Mouse (Mus musculus) MEL (cell line): ENCODE measurements at regions not wholly inside any gene's neighbourhood (a gene's known extent, or its start where the extent isn't known, plus 50 kb on each side); places are given as distances from the start of the nearest gene placed in this dataset.

Experiments
- BHLHE40 ChIP-seq: IDR thresholded peaks from 2 replicates; pipeline ENCODE4 v1.6.1; 2012; ENCODE audit warnings: low read depth, mild to moderate bottlenecking, inconsistent platforms, low read length, improper control_type of control experiment, borderline replicate concordance
- CTCF ChIP-seq, 3 experiments: IDR thresholded peaks in 2 of 3; conservative IDR thresholded peaks in 1 of 3; 2 replicates each; pipeline ENCODE4 v1.5.1; 2011 to 2012; ENCODE audit warnings: low read length in 3 of 3, low read depth in 2 of 3, mild to moderate bottlenecking in 2 of 3, improper control_type of control experiment in 1 of 3, inconsistent platforms in 1 of 3, mixed read lengths in 1 of 3, moderate library complexity in 1 of 3; ENCODE audit not compliant: control insufficient read depth in 1 of 3, insufficient read depth in 1 of 3, poor library complexity in 1 of 3, severe bottlenecking in 1 of 3
- EP300 ChIP-seq, 2 experiments: IDR thresholded peaks; 2 replicates each; pipeline ENCODE4 v1.6.1; 2011; ENCODE audit warnings: improper control_type of control experiment in 2 of 2, low read length in 2 of 2, low read depth in 1 of 2, mild to moderate bottlenecking in 1 of 2
- HCFC1 ChIP-seq: IDR thresholded peaks from 2 replicates; pipeline ENCODE4 v1.6.1; 2012; ENCODE audit warnings: low read depth, mild to moderate bottlenecking, inconsistent platforms, low read length, improper control_type of control experiment, moderate library complexity
- MAFK ChIP-seq: IDR thresholded peaks from 2 replicates; pipeline ENCODE4 v1.6.1; 2011; ENCODE audit warnings: low read depth, mild to moderate bottlenecking, low read length, improper control_type of control experiment, borderline replicate concordance
- MAX ChIP-seq: IDR thresholded peaks from 2 replicates; pipeline ENCODE4 v1.6.1; 2011; ENCODE audit warnings: low read length, improper control_type of control experiment
- MAZ ChIP-seq: IDR thresholded peaks from 2 replicates; pipeline ENCODE4 v1.6.1; 2012; ENCODE audit warnings: low read depth, mild to moderate bottlenecking, inconsistent platforms, low read length, improper control_type of control experiment
- NELFE ChIP-seq: IDR thresholded peaks from 2 replicates; pipeline ENCODE4 v1.6.1; 2011; ENCODE audit warnings: low read depth, low read length, improper control_type of control experiment
- NRF1 ChIP-seq: IDR thresholded peaks from 2 replicates; pipeline ENCODE4 v1.6.1; 2014; ENCODE audit warnings: low read depth, mild to moderate bottlenecking, inconsistent platforms, low read length, improper control_type of control experiment, moderate library complexity; ENCODE audit not compliant: poor library complexity, insufficient read depth, severe bottlenecking
- POLR2AphosphoS2 ChIP-seq: IDR thresholded peaks from 2 replicates; pipeline ENCODE4 v1.6.1; 2011; ENCODE audit warnings: low read length, improper control_type of control experiment
- RAD21 ChIP-seq: IDR thresholded peaks from 2 replicates; pipeline ENCODE4 v1.6.1; 2011; ENCODE audit warnings: mild to moderate bottlenecking, low read depth, low read length, improper control_type of control experiment
- TAL1 ChIP-seq: IDR thresholded peaks from 2 replicates; pipeline ENCODE4 v1.6.1; 2012; ENCODE audit warnings: mild to moderate bottlenecking, inconsistent platforms, low read length, moderate library complexity, mixed read lengths
- USF1 ChIP-seq: IDR thresholded peaks from 2 replicates; pipeline ENCODE4 v1.6.1; 2014; ENCODE audit warnings: low read depth, mild to moderate bottlenecking, inconsistent platforms, low read length, improper control_type of control experiment, moderate library complexity

DNA sequence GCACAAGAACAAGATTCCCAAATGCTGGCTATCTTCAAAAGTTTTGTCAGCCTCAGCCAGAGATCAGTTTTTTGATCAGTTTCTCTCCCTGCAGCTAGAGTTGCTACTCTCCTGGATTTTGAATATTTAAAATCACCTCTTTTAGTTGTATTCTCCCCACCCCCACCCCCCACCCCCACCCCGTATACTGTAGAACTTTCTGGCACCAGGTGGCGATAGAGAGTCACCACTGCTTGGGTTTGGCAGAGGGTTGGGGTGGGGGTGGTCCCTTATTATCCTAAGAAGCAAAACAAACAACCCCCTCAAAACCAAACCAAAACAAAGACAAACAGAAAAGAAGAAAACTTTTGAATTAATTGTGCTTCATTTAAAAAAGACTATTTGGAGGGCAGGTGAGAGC lies 122.0 kb downstream of the Dkk1 start:
- 0 out of 6 replicates have a peak, but pooled peaks of 1 of the 3 experiments have one; percentile 2 for TF ChIP-seq CTCF (IDR thresholded peaks at IDR 0.05 in 2 of 3, conservative IDR thresholded peaks at IDR 0.05 in 1 of 3; ENCODE audit: control insufficient read depth in 1 of 3, insufficient read depth in 1 of 3, low read depth in 2 of 3, low read length in 3 of 3, poor library complexity in 1 of 3, severe bottlenecking in 1 of 3)
- no peak for TF ChIP-seq POLR2AphosphoS2
- no peak for TF ChIP-seq MAX
- no peak for TF ChIP-seq BHLHE40
- TF ChIP-seq MAFK = no peak
- no peak for TF ChIP-seq NELFE
- no peak for TF ChIP-seq NRF1
- TF ChIP-seq TAL1 = no peak
- no peak for TF ChIP-seq EP300 (IDR thresholded peaks at IDR 0.05; ENCODE audit: low read depth in 1 of 2, low read length in 2 of 2)
- no peak for TF ChIP-seq RAD21
- TF ChIP-seq USF1 = no peak
- TF ChIP-seq HCFC1 = no peak
- no peak for TF ChIP-seq MAZ
